Mouse (Mus musculus): ENCODE measurements at regions not wholly inside any gene's neighbourhood (a gene's known extent, or its start where the extent isn't known, plus 50 kb on each side); places are given as distances from the start of the nearest gene placed in this dataset.

DNA sequence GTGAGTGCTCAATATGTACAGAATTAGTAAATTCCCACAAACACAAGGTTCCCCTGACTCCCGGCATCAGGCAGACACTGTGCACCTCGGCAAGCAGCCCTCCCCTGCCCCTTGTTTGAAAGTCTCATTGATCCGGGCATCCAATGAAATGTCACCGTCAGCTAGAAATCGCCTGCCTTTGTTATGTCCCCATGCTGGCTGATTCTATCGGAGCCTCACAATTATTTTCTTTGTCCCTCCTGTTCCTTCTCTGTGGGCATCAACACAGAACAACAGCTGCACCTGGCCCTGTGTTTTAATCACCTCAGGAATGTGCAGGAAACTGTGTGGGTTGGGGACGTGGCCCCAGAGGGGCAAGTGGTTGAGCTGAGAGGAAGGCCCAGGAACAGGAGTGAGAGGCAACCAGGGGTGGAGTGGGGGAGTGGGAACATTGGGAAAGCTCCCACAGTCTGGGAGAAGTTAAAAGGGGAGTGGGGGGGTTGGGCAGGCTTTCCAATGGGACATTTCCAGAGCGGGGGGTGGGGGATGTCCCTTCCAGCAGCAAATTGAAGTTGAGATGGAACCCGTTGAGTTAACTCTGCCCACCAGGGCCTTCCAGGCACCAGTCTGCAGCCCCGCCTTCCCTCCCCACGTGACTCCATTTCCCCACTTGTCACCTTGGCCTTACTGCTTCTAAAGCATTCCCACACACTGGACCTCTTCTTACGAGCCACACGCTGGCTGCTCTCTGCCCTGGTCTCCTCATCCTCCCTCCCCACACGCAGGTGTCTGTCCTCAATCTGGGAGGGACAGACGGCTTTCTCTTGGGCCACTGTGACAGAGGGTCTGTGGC is 224.4 kb downstream of the Prex1 start:
- Histone ChIP-seq H3K27me3 (replicated peaks) (no peaks in the 10 kb centered on the region), H3K27ac (ENCODE audit: poor library complexity, severe bottlenecking) (no peak overlapping the region), H3K4me2 (no peak overlapping the region), H3K4me3 (no peak overlapping the region), H3K36me3 (no peaks in the 10 kb centered on the region), H3K9me3 (replicated peaks) (no peaks in the 10 kb centered on the region), H3K9ac (no peak overlapping the region), H3K4me1 (replicated peaks) (peaks cover 60% of the 10 kb centered on the region)
- ATAC-seq (ENCODE audit: insufficient number of reproducible peaks, low FRiP score) = no peak
- 62% methylated on average over 15 of the region's 15 CpGs for WGBS

DNA sequence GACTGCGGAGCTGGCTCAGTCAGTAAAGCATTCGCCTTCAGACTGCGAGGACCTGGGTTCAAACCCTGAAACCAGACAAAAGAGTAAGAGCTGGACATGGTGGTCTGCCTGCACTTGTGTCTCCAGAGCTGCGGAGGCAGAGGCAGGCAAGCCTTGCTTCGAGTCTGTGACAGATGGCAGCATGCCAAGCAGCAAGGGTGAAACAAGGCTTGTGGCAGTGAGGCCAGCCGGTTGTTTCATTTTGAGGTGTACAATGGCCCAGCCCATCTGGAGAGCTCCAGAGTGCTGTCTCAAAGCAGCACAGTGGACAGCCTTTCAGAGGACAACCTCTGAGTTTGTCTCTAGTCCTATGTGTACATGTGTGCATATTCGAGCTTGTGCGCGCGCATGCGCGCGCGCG is 225.9 kb downstream of the Prex1 start:
- Histone ChIP-seq H3K9ac (no peak overlapping the region), H3K9me3 (replicated peaks) (no peaks in the 10 kb centered on the region), H3K4me2 (no peak overlapping the region), H3K4me1 (replicated peaks) (peaks cover 62% of the 10 kb centered on the region), H3K27me3 (replicated peaks) (no peaks in the 10 kb centered on the region), H3K27ac (ENCODE audit: poor library complexity, severe bottlenecking) (no peak overlapping the region), H3K4me3 (no peak overlapping the region), H3K36me3 (no peaks in the 10 kb centered on the region)
- 82% methylated on average over 15 of the region's 15 CpGs for WGBS
- ATAC-seq (ENCODE audit: insufficient number of reproducible peaks, low FRiP score) = no peak

DNA sequence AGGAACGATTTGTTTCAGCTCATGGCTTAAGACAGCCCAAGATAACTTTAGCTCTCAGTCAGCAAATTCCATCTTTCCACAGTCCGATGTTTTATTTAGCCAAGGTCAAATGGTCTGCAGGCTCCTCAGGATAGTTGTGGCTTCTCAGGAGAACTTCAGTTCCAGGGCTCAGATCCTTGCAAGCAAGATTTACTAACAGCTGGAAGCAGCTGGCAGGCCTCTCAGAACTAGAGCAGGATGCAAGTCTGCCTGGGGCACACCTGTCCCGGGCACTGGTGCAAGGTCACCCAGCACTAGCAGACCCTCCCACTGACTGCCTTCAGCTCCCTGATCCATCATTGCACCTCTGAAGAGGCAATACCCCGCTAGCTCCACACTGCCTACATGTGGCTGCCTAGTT is 227.8 kb downstream of the Prex1 start:
- Histone ChIP-seq H3K9ac (no peak overlapping the region), H3K4me1 (replicated peaks) (peaks cover 68% of the 10 kb centered on the region), H3K4me3 (no peak overlapping the region), H3K27me3 (replicated peaks) (no peaks in the 10 kb centered on the region), H3K36me3 (no peaks in the 10 kb centered on the region), H3K27ac (ENCODE audit: poor library complexity, severe bottlenecking) (0 out of 2 replicates have a peak overlapping the region, but pooled peaks have one; percentile 19), H3K4me2 (no peak overlapping the region), H3K9me3 (replicated peaks) (no peaks in the 10 kb centered on the region)
- ATAC-seq (ENCODE audit: insufficient number of reproducible peaks, low FRiP score) = no peak
- whole genome bisulfite sequencing = 44% methylated on average over 4 of the region's 4 CpGs

DNA sequence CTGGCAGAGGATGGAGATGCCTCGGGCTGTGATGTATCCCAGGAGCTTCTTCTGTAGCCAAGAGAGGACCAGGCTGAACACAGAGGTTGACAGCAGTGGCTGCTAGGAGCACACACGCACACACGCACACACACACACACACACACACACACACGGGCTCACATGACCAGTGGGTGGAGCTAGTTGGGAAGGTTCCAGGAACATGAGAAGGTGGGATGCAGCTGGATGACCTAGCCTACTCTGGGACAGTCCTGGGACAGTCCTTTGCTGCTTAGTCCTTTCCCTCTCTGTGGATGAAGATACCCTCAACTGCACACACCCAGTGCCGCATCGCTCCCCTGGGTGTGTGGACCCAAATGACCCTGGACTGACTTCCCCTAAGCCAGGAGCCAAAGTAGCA is 228.3 kb downstream of the Prex1 start:
- ATAC-seq (ENCODE audit: insufficient number of reproducible peaks, low FRiP score) = no peak
- H3K4me2 ChIP-seq = no peak overlapping the region
- H3K27me3 ChIP-seq (replicated peaks) = no peaks in the 10 kb centered on the region
- H3K4me1 ChIP-seq (replicated peaks) = peaks cover 64% of the 10 kb centered on the region
- no peaks in the 10 kb centered on the region for H3K9me3 ChIP-seq (replicated peaks)
- H3K27ac ChIP-seq (ENCODE audit: poor library complexity, severe bottlenecking) = no peak overlapping the region
- no peaks in the 10 kb centered on the region for H3K36me3 ChIP-seq
- no peak overlapping the region for H3K4me3 ChIP-seq
- 80% methylated on average over 6 of the region's 6 CpGs for WGBS
- H3K9ac ChIP-seq = no peak overlapping the region

DNA sequence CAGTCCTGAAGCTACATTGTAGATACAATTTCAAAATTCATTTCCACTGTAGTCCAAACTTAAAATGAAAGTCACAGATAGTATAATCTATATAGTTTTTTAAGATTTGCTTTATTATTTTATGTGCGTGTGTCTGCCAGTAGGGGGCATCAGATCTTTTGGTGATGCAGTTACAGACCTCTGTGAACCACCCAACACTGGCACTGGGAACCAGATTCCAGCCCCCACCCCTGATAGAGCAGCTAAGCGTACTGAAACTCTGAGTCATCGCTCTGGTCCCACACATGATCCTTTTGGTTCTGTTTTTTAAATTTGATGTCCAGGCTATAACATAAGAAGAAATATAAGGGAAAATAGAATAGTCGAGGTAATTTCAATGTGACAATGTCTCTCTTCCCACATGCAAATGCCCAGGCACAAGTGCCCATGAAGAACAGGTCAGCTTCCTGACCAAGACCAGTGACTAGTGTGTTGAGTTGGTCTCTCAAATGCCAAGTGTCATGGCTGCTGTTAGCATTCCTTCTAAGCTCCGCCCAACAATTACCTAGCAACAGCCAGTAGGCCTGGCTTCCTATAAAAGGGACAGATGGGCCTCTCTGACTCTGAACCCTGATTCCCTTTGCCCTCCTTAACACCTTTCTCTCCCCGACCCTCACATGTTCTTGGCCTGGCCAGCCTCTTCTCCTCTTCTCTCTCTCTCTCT is 229.9 kb downstream of the Prex1 start:
- no peak for ATAC-seq (ENCODE audit: insufficient number of reproducible peaks, low FRiP score)
- no peak overlapping the region for H3K9ac ChIP-seq
- no peaks in the 10 kb centered on the region for H3K9me3 ChIP-seq (replicated peaks)
- H3K4me3 ChIP-seq = no peak overlapping the region
- H3K4me2 ChIP-seq = no peak overlapping the region
- H3K36me3 ChIP-seq = no peaks in the 10 kb centered on the region
- peaks cover 50% of the 10 kb centered on the region for H3K4me1 ChIP-seq (replicated peaks)
- no peaks in the 10 kb centered on the region for H3K27me3 ChIP-seq (replicated peaks)
- peak overlapping the region; percentile 62; the same call in 1 of the 2 replicates for H3K27ac ChIP-seq (ENCODE audit: poor library complexity, severe bottlenecking)
- 84% methylated on average over 6 of the region's 6 CpGs for WGBS

DNA sequence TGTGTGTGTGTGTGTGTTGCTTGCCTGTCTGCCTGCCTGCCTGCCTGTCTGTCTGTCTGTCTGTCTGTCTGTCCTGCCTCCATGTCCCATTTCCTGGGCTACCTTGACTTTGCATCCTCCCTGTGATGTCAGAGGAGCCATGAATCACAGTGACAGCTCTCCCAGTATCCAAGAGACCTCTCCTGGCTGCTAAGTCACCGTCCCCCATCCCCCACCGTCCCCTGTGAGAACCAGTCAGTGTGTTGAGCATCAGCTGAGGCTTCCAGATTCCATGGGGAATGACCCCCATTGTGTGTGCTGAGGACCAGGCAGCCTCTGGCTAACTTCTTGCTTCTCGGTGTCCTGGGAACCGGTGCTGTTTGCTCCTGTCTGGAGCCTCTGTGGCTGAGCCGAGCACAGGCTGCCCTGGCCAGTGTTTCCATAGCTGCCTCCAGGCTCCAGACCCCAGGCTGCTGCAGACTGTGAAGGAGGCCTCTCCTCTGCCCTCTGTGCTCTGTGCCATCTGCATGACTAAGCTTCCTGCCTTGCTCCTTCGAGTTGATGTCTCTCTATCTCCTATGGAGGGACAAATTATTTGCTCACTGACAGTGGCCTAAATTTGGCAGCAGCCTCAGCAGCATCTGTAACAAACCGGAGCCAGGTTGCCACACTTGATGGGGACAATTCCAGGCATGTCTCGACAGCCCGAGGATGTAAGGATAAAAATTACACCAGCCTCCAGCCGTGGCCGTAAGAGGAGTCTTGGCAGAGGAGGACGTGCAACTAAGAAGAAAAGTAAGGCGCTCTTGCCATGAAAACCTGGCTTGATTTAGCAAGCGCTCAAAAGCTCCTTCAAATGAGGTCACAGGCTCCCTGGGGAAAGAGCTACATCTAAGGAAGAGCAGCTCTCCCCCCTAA is 230.7 kb downstream of the Prex1 start:
- Histone ChIP-seq H3K4me2 (no peak overlapping the region), H3K27ac (ENCODE audit: poor library complexity, severe bottlenecking) (peak overlapping the region; percentile 62), H3K27me3 (replicated peaks) (no peaks in the 10 kb centered on the region), H3K4me1 (replicated peaks) (peaks cover 42% of the 10 kb centered on the region), H3K36me3 (no peaks in the 10 kb centered on the region), H3K9ac (no peak overlapping the region; the same call in 1 of the 2 replicates), H3K9me3 (replicated peaks) (no peaks in the 10 kb centered on the region), H3K4me3 (no peak overlapping the region)
- 41% methylated on average over 14 of the region's 14 CpGs for WGBS
- no peak for ATAC-seq (ENCODE audit: insufficient number of reproducible peaks, low FRiP score)

DNA sequence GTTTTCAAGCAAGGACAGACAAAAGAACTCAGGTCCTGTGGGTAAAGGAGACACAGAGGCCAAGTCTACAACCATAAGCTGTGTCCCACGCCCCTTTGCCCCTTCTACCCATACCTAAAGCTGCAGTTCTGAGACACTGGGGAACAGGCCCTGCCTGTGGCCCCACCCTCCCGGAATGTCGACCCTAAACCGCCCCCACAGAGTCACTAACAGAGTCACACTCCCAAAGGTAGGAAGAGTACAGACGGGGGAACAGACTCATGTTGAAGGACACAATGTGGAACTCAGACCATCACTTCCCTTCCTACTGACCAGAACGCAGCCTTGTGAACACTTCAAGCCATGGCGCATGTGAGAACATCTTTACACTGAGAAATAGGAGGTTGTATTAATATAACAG is 231.9 kb downstream of the Prex1 start:
- Histone ChIP-seq H3K4me3 (no peak overlapping the region), H3K27me3 (replicated peaks) (no peaks in the 10 kb centered on the region), H3K4me2 (no peak overlapping the region), H3K4me1 (replicated peaks) (peaks cover 34% of the 10 kb centered on the region), H3K27ac (ENCODE audit: poor library complexity, severe bottlenecking) (no peak overlapping the region), H3K9ac (no peak overlapping the region), H3K9me3 (replicated peaks) (no peaks in the 10 kb centered on the region), H3K36me3 (no peaks in the 10 kb centered on the region)
- 81% methylated on average over 7 of the region's 7 CpGs for WGBS
- no peak for ATAC-seq (ENCODE audit: insufficient number of reproducible peaks, low FRiP score)

DNA sequence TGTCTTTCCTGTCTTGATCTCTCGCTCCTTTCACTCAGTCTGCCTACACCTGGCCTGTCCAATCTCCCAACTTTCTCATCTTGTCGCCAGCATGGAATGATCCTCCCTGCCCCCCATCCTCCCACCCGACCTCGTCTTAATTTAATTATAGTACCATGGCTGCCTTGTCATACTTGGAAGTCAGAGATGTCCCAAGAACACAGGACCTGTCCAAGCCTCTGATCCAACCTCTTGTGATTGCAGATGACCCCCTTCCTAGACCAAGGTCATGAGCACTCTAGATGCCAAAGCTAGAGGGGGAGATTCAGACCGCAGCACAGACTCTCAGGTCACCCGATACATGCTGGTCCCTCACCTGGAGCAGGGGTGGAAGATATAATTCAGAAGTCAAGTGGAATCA is 232.3 kb downstream of the Prex1 start:
- 71% methylated on average over 6 of the region's 6 CpGs for WGBS
- peaks cover 34% of the 10 kb centered on the region for H3K4me1 ChIP-seq (replicated peaks)
- ATAC-seq (ENCODE audit: insufficient number of reproducible peaks, low FRiP score) = no peak

DNA sequence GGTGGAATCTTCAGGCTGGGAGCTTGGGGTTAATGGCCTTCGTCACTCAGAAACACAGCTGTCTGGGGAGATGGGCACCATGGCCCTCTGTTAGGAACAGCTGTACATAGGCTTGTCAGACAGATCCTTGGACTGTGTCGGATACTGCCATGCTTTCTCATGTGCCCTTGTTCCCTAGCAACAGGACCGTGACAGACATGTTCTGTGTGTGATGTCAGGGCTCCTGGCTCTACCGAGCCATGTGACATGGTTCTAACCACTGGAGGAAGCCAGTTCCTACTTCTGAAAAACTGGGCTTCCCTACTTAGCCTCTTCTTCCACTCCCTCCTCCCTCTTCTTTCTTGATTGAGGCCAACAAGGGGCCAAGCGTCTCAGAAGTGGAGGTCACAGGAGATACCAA is 232.7 kb downstream of the Prex1 start:
- Histone ChIP-seq H3K4me3 (no peak overlapping the region), H3K9me3 (replicated peaks) (no peaks in the 10 kb centered on the region), H3K27ac (ENCODE audit: poor library complexity, severe bottlenecking) (no peak overlapping the region), H3K9ac (no peak overlapping the region), H3K36me3 (no peaks in the 10 kb centered on the region), H3K4me2 (no peak overlapping the region), H3K4me1 (replicated peaks) (peaks cover 31% of the 10 kb centered on the region), H3K27me3 (replicated peaks) (no peaks in the 10 kb centered on the region)
- ATAC-seq (ENCODE audit: insufficient number of reproducible peaks, low FRiP score) = no peak
- 76% methylated on average over 5 of the region's 5 CpGs for WGBS

More for the DNA sequence above, 232.3 kb downstream of the Prex1 start:
- Histone ChIP-seq H3K27ac (ENCODE audit: poor library complexity, severe bottlenecking) (no peak overlapping the region), H3K9ac (no peak overlapping the region), H3K27me3 (replicated peaks) (no peaks in the 10 kb centered on the region), H3K4me3 (no peak overlapping the region), H3K9me3 (replicated peaks) (no peaks in the 10 kb centered on the region), H3K4me2 (no peak overlapping the region), H3K36me3 (no peaks in the 10 kb centered on the region)

DNA sequence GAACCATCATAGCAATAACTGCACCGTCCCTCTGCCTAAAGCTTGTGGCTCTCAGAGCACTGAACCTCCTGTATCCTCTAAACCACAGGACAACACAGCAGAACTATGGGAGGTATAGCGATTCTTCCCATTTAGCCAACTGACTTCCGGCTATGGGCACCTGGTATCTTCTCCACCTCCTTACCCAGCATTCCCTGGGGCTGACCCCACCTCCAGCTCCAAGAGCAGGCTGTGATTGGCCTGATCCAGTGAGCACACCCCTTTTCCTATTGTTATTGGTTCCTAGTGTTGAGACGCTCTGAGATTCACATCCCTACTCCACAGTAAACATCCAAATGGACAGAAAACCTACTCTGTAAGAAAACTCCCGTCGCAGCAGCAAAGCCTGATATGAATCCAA is 236.7 kb downstream of the Prex1 start:
- no peak overlapping the region for H3K27ac ChIP-seq (ENCODE audit: poor library complexity, severe bottlenecking)
- WGBS = 83% methylated on average over 6 of the region's 6 CpGs

DNA sequence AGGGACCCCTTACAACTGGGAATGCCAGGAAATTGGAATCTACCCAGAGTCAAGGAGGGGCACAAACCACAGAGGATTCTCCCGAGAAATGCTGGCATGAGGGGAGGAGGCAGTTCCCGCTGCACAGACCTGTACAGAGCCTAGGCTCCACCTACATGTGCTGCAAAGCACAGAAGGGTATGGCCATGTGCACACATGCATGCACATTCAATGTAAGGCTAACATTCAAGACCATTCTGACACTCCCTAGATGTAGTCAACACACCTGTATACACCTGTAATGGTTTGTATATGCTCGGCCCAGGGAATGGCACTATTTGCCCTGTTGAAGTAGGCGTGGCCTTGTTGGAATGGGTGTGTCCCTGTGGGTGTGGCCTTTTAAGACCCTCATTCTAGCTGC is 238.0 kb downstream of the Prex1 start:
- no peak overlapping the region for H3K9ac ChIP-seq
- no peaks in the 10 kb centered on the region for H3K9me3 ChIP-seq (replicated peaks)
- no peak overlapping the region for H3K4me2 ChIP-seq
- 75% methylated on average over 4 of the region's 4 CpGs for WGBS
- no peaks in the 10 kb centered on the region for H3K27me3 ChIP-seq (replicated peaks)
- H3K36me3 ChIP-seq = no peaks in the 10 kb centered on the region
- peaks cover 14% of the 10 kb centered on the region; the same call in 1 of the 2 replicates for H3K4me1 ChIP-seq (replicated peaks)
- 0 out of 2 replicates have a peak, but pooled peaks have one; percentile 27 for ATAC-seq (ENCODE audit: insufficient number of reproducible peaks, low FRiP score)
- H3K27ac ChIP-seq (ENCODE audit: poor library complexity, severe bottlenecking) = no peak overlapping the region
- no peak overlapping the region for H3K4me3 ChIP-seq

More for the DNA sequence above, 236.7 kb downstream of the Prex1 start:
- Histone ChIP-seq H3K27me3 (replicated peaks) (no peaks in the 10 kb centered on the region), H3K9ac (no peak overlapping the region), H3K4me3 (no peak overlapping the region), H3K4me1 (replicated peaks) (peaks cover 10% of the 10 kb centered on the region; the same call in 1 of the 2 replicates), H3K9me3 (replicated peaks) (no peaks in the 10 kb centered on the region), H3K4me2 (no peak overlapping the region), H3K36me3 (no peaks in the 10 kb centered on the region)
- no peak for ATAC-seq (ENCODE audit: insufficient number of reproducible peaks, low FRiP score)
